Mouse (Mus musculus) small intestine, adult 2 months (tissue): Measurements from ENCODE around the gene Esyt1.

Experiments used
- CTCF ChIP-seq: fragments of 200-500 bp; IDR thresholded peaks from 2 replicates; pipeline ENCODE4 v1.5.1; 2012; ENCODE audit warnings: low read depth, mild to moderate bottlenecking, control low read depth, inconsistent platforms, low read length, moderate library complexity, mixed read lengths; ENCODE audit not compliant: insufficient replicate concordance, insufficient read length; ENCODE audit errors: extremely low read depth
- POLR2A ChIP-seq: fragments of 200-500 bp; IDR thresholded peaks from 2 replicates; pipeline ENCODE4 v1.6.1; 2012; ENCODE audit warnings: low read depth, mild to moderate bottlenecking, control low read depth, inconsistent platforms, low read length, moderate library complexity

GRCm38 (mm10) chr10:128556963-128557362, 31.3 kb upstream of the Esyt1 start:
- TF ChIP-seq CTCF: no peak
- TF ChIP-seq POLR2A: no peak
